Mouse (Mus musculus) monocyte, adult 5-6 weeks (primary cell): Measurements from ENCODE around the gene Vamp5. TPM values are rescaled to one million over a fixed set of nuclear protein-coding genes. Genes with fewer than 3 reads are reported as not detected.
A peak's percentile ranks its signal among the peaks of the same experiment; 100 is the strongest.

Experiments used
- ATAC-seq: fragments of 153-309, 156-312 bp; replicated peaks from 2 replicates; pipeline ENCODE4 v1.8.0; 2017; ENCODE audit warnings: mild to moderate bottlenecking; ENCODE audit not compliant: low TSS enrichment, insufficient number of reproducible peaks, severe bottlenecking, poor library complexity, low FRiP score
- total RNA-seq: library from RNA; stranded (forward); fragments of 200-1000, 200-491, 200-594 nt; gene quantifications from 3 replicates; pipeline ENCODE4 v1.2.3, GENCODE M21; 2017

Gene Vamp5
- 6.6 to 20.9 TPM (median 13.2 TPM) in 3 replicates for total RNA-seq

DNA sequence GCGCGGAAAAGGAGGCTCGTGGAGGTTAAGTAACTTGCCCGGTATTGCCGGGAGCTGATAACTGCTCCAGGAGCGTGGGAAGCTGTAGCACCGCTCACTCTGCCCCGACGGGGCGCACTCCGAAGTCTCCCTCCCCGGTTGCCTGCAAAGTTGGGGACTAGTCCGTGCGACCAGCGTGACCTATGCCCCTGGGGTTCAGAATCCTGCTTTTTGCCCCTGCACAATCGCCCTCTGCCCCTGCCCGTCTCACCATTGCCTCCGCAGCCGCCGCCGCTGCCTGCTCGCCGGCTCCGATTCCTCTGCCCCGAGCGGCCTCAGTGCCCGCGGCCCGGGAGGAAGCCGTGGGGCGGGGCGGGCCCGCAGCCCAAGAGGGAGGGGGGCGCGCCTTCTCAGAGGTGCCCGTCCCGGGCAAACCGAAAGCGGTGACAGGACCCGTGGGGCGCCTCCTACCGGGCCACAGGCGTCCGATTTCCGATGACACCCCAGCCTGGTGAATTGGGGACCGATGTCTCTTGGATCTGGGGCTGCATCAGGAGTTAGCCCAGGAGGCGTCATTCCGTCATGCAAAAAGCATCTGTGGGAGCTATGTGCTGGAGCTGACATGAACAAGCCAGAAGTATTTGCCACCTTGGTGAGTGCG lies at the start of gene Vamp5:
Gene Vamp5, minus strand, starts transcription at position 338 of the 640 bp plus-strand sequence.
- ATAC-seq = peak; percentile 79

GRCm38 (mm10) chr6:72429061-72429842 lies 49.0 kb upstream of the Vamp5 start:
- no peak for ATAC-seq

DNA sequence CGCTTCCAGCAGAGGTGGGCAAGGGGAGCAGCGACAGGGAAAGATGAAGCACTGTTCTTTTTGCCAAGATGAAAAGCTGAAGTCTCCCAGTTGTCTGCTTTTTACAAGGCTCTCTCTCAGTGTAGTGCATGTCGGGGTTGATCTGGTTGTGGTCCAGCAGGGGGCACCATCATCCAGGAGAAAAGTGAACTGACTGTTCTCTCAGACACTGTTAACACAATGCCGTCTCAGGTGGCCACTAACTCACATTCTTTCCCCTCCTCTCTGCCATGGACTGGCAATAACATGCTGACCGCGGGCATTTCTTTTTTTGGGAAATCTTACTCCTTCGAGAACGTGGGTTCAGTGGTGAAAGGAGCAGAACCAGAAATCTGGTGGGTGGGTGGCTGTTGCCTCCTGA lies 47.8 kb upstream of the Vamp5 start:
- peak; percentile 65; the same call in 1 of the 2 replicates for ATAC-seq

GRCm38 (mm10) chr6:72425646-72426045 lies 45.4 kb upstream of the Vamp5 start:
- ATAC-seq = no peak

- no peak for ATAC-seq
Measured at GRCm38 (mm10) chr6:72420901-72421300, 40.6 kb upstream of the Vamp5 start.

- ATAC-seq = no peak
Measured at GRCm38 (mm10) chr6:72419806-72420205, 39.5 kb upstream of the Vamp5 start.

DNA sequence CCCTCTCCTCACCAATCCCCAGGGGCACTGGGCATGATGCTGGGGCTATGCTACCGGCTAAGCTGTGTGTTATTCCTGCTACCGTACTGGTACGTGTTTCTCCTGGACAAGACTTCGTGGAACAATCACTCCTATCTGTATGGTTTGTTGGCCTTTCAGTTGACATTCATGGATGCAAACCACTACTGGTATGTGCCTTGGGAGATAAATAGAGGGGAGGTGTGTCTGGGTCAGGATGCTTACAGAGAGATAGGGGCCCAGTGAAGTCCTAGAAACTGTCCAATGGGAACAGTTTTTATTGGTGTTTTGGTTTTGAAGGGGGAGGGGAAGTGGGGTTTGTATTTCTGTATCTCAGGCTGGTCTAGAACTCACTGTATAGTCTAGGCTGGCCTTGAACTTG lies 38.0 kb upstream of the Vamp5 start:
- ATAC-seq = no peak

DNA sequence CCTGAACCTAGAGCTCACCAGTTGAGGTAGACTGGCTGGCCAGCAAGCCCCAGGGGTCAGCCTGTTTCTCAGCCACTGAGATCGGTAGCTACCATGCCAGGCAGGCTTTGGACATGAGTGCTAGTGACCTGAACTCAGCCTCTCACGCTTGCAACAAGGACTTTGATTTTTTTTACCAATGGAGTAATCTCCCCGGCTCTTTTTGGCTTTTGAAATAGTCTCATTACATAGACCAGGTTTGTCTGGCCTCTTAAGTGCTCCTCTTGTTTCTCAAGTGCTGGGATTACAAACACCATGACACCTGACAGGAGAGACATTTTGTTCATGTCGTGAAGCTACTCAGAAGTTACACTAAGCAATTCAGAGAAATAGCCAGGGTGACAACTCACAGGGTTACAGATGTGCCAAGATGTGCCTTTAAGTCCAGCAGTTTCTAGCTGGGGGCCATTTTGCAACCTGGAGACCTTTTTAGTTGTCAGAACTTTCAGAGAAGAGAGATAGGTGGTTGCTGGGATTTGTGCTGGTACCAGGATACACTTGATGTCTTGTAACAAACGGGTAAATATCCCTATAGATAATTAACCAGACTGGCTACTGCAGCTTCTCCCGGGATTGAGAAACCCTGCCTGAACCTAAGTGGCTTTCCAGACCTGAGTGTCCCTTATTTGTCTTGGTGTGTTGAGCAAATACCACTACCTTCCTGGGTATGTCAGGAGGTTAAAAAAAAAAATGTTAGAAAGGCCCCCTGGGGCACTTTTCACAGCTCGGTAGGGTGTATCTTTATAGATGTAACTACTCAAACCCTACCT lies 35.9 kb upstream of the Vamp5 start:
- no peak for ATAC-seq

GRCm38 (mm10) chr6:72415181-72415580 lies 34.9 kb upstream of the Vamp5 start:
- ATAC-seq = no peak

- peak; percentile 94 for ATAC-seq
Measured at GRCm38 (mm10) chr6:72414076-72414756, 33.9 kb upstream of the Vamp5 start, which contains the start of gene Ggcx. TSS of gene Ggcx (plus strand) at chr6:72414308.

DNA sequence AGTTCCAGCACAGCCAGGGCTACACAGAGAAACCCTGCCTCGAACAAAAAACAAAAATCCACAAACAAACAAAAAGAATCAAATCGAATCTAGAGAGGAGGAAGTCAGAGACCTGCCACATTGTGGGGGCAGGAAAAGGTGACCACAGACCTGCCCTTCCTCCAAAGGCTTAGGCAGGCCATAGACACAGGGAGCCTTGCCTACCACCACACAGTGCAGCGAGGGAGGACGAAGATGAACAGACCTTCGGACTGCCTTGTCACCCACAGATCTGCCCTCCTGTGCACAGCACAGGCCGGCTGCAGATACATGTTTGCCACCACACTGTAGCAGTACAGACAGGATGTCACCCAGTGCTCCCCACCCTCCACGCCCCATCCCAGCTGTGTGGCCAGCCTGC lies 30.2 kb upstream of the Vamp5 start:
- ATAC-seq = peak; percentile 10; the same call in 1 of the 2 replicates

DNA sequence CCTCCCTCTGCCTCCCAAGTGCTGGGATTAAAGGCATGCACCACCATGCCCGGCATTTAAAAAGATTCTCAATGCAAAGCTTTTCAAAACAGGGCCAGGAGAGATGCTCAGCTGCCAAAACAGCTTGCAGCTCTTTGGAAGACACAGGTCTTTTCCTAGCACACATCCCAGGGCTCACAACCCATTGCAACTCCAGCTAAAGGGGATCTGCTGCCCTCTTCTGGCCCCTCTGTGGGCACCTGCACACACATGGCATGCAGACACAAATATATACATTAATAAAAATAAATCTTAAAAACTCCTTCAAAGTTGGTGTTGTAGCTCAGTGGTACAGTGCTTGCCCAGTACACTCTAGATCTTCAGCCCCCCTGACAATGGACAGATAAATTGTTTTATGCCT lies 29.7 kb upstream of the Vamp5 start:
- ATAC-seq = no peak

DNA sequence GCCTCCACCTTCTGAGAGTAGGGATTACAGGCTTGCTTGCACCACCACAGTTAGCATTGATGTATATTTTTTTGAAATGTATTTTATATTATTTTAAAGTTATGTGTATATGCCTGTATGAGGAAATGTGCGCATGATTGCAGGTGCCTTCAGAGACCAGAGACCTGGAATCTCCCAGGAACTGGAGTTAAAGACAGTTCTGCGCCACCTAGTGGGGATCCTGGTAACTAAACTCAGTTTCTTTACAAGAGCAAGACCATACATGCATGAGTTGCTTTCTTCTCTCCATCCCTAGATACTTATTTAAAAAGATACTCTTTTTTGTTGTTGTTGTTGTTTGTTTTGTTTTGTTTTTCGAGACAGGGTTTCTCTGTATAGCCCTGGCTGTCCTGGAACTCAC lies 29.3 kb upstream of the Vamp5 start:
- no peak for ATAC-seq

GRCm38 (mm10) chr6:72407119-72407518 lies 26.9 kb upstream of the Vamp5 start:
- peak; percentile 98 for ATAC-seq

- no peak for ATAC-seq
Measured at GRCm38 (mm10) chr6:72405356-72405755, 25.1 kb upstream of the Vamp5 start.

DNA sequence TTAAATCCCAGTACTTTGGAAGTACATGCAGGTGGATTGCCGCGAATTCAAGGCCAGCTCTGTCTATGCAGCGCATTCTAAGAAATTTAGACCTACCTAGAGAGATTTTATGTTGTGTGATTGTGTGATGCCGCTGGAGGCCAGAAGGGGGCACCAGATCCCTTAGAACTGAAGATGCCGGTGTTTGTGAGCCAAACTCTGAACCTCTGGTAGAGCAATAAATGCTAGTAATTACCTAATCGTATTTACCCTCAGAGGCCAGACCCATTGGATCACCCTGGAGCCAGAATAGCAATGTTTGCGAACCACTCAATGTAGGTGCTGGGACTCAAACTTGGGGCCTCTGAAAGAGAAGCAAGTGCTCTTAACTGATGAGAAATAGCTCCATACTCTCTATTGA lies 21.6 kb upstream of the Vamp5 start:
- peak; percentile 88 for ATAC-seq

DNA sequence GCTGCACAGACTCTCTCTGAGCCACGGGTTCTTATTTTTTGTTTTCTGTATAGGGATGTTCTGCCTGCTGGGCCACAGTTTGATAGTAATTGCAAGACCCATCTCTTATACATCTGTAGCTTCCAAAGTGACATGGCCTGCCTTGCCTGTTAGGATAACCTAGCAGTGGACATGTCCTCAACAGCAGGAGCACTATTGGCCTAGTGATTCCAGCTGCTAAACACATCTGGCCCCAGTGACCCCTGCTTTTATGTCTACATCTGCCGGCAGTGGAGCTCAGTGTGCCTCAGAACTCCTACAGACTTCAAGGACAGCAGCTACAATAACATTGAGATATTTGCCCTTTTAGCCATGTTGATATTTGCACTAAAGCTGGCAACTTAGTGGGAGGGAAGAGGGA lies 19.7 kb upstream of the Vamp5 start:
- ATAC-seq = no peak

DNA sequence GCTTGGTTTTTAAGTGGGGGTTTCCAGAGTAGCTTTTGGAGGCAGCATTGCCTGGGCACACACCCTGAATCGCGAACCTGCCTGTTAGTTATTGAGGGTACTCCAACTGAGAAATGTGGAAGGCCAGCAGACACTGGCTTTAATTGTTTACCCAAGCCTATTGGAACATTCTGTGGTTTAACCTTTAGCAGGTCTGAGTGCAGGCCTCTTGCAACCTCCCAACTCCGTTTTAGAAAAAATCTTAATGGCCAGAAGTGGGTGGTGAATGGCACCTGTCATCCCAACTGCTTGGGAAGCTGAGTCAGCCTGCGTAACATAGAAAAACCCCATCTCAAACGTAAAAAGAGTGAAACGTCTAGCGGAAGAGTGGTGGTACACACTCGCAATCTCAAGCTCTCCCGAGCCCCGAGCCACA lies 16.6 kb upstream of the Vamp5 start:
- no peak for ATAC-seq

GRCm38 (mm10) chr6:72392341-72392740 lies 12.1 kb upstream of the Vamp5 start:
- no peak for ATAC-seq
